Mouse (Mus musculus) bone marrow macrophage, adult 2 months (primary cell): ENCODE results near the gene Olfr248.

Source experiments
- CTCF ChIP-seq: IDR thresholded peaks from 2 replicates; pipeline ENCODE4 v1.5.1; 2012; ENCODE audit warnings: low read depth, mild to moderate bottlenecking, low read length, moderate library complexity
- POLR2A ChIP-seq: IDR thresholded peaks from 2 replicates; pipeline ENCODE4 v1.6.1; 2012; ENCODE audit warnings: mild to moderate bottlenecking, low read depth, low read length, borderline replicate concordance

DNA sequence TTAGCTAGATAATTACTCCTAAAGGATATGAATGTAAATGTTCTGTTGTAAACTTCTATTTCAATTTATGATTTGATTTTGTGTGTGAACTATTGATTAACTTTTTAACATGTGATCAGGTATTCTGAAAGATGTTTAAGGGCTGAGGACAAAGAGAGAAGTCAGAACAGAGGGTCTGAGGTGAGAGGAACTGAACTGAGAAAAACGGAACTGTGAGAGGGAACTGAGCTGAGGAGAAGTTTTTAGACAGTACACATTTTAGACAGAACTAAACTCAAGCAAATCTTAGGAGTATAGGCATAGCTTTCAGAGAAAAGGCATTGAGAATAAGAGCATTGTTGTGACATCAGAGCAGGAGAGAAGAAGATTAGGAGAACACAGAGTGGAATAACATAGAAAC, 43.3 kb downstream of the Olfr248 start:
- TF ChIP-seq CTCF = no peak
- no peak for TF ChIP-seq POLR2A
